Mouse (Mus musculus) midbrain, embryonic 16.5 days (tissue): ENCODE measurements around the gene Klk8. TPM values are rescaled to one million over a fixed set of nuclear protein-coding genes. Genes with fewer than 3 reads are reported as not detected.

ENCODE experiments used
- ATAC-seq: fragments of 200-750 bp; cut with Nextera tagmentation; 2 replicates; pipeline ENCODE4 v1.8.0; 2017; ENCODE audit warnings: moderate TSS enrichment
- H3K27ac ChIP-seq: fragments of 300-500 bp; sonication (generic); 2 replicates; pipeline ENCODE4 v1.5.1; 2014; ENCODE audit warnings: mild to moderate bottlenecking, low read length, mixed read lengths
- H3K27me3 ChIP-seq: fragments of 300-500 bp; sonication (generic); 2 replicates; pipeline ENCODE4 v1.6.1; 2014; ENCODE audit warnings: low read depth, low read length, mixed read lengths; ENCODE audit not compliant: control insufficient read depth, insufficient read depth
- H3K36me3 ChIP-seq: fragments of 300-500 bp; sonication (generic); 2 replicates; pipeline ENCODE4 v1.6.1; 2014; ENCODE audit warnings: mild to moderate bottlenecking, low read length, moderate library complexity, mixed read lengths; ENCODE audit not compliant: control insufficient read depth, insufficient read depth
- H3K4me1 ChIP-seq: fragments of 300-500 bp; sonication (generic); 2 replicates; pipeline ENCODE4 v1.6.1; 2014; ENCODE audit warnings: mild to moderate bottlenecking, low read length, mixed read lengths; ENCODE audit not compliant: control insufficient read depth, insufficient read depth
- H3K4me2 ChIP-seq: fragments of 300-500 bp; sonication (generic); 2 replicates; pipeline ENCODE4 v1.6.1; 2014; ENCODE audit warnings: mild to moderate bottlenecking, low read length, mixed read lengths
- H3K4me3 ChIP-seq: fragments of 300-500 bp; sonication (generic); 2 replicates; pipeline ENCODE4 v1.5.1; 2014; ENCODE audit warnings: low read depth, mild to moderate bottlenecking, low read length, moderate library complexity, mixed read lengths
- H3K9ac ChIP-seq: fragments of 300-500 bp; sonication (generic); 2 replicates; pipeline ENCODE4 v1.6.1; 2014; ENCODE audit warnings: low read depth, low read length, mixed read lengths
- H3K9me3 ChIP-seq: fragments of 300-500 bp; sonication (generic); replicated peaks from 2 replicates; pipeline ENCODE4 v1.6.1; 2014; ENCODE audit warnings: mild to moderate bottlenecking, low read length, mixed read lengths; ENCODE audit not compliant: control insufficient read depth, poor library complexity, severe bottlenecking
- WGBS: fragments of 180-500 bp; shearing (Covaris S2); extraction: QIAGEN DNeasy Blood & Tissue Kit; methylation state at CpG from one replicate; pipeline ENCODE4 v1.1.7; 2014; 5-methylcytosine and 5-hydroxymethylcytosine counted together
- polyA plus RNA-seq: library from polyadenylated mRNA; unstranded; fragments of >200 nt; fragmentation: Nextera tagmentation; extraction: Ambion mirVana; gene quantifications from 2 replicates; pipeline ENCODE4 v1.2.1, GENCODE M21; 2015

Klk8 gene
- polyA plus RNA-seq, 1 experiment from 2014 or later = 8.6 TPM

- no peaks in the 10 kb centered on the region for H3K9me3 ChIP-seq
- H3K4me2 ChIP-seq = no peak within 1 kb of the TSS
- 68% methylated on average over 5 of the region's 5 CpGs for WGBS
- no peak within 1 kb of the TSS for H3K9ac ChIP-seq
- H3K27ac ChIP-seq = no peak within 1 kb of the TSS
- ATAC-seq = no peak
- H3K4me3 ChIP-seq = no peak within 1 kb of the TSS
- no peaks in the 10 kb centered on the region for H3K4me1 ChIP-seq
- H3K27me3 ChIP-seq = no peaks in the 10 kb centered on the region
- H3K36me3 ChIP-seq = no peaks in the 10 kb centered on the region
Measured at GRCm38 (mm10) chr7:43810994-43811393, 13.6 kb downstream of the Klk8 start, which contains the start of gene Klk7. Gene Klk7, plus strand, starts transcription at chr7:43811294.

GRCm38 (mm10) chr7:43815211-43815610 lies 17.8 kb downstream of the Klk8 start:
- no peak overlapping the region for H3K4me3 ChIP-seq
- no peaks in the 10 kb centered on the region for H3K27me3 ChIP-seq
- no peaks in the 10 kb centered on the region for H3K9me3 ChIP-seq
- no peak overlapping the region for H3K9ac ChIP-seq
- WGBS = 90% methylated on average over 7 of the region's 7 CpGs
- no peak for ATAC-seq
- H3K4me1 ChIP-seq = no peaks in the 10 kb centered on the region
- no peak overlapping the region for H3K4me2 ChIP-seq
- H3K27ac ChIP-seq = no peak overlapping the region
- H3K36me3 ChIP-seq = no peaks in the 10 kb centered on the region

- Histone ChIP-seq H3K4me2 (no peak overlapping the region), H3K27ac (no peak overlapping the region), H3K4me1 (no peaks in the 10 kb centered on the region), H3K36me3 (no peaks in the 10 kb centered on the region), H3K9me3 (no peaks in the 10 kb centered on the region), H3K4me3 (no peak overlapping the region), H3K27me3 (no peaks in the 10 kb centered on the region), H3K9ac (no peak overlapping the region)
- no peak for ATAC-seq
Measured at GRCm38 (mm10) chr7:43816746-43817145, 19.4 kb downstream of the Klk8 start.

GRCm38 (mm10) chr7:43821581-43821980 lies 24.2 kb downstream of the Klk8 start:
- Histone ChIP-seq H3K4me2 (no peak overlapping the region), H3K4me3 (no peak overlapping the region), H3K27me3 (no peaks in the 10 kb centered on the region), H3K4me1 (no peaks in the 10 kb centered on the region), H3K9me3 (no peaks in the 10 kb centered on the region), H3K9ac (no peak overlapping the region), H3K36me3 (no peaks in the 10 kb centered on the region), H3K27ac (no peak overlapping the region)
- no peak for ATAC-seq
- WGBS = 92% methylated on average over 7 of the region's 7 CpGs

- Histone ChIP-seq H3K4me3 (no peak within 1 kb of the TSS), H3K4me1 (no peaks in the 10 kb centered on the region)
Measured at GRCm38 (mm10) chr7:43824199-43824598, 26.8 kb downstream of the Klk8 start, which contains the start of gene Klk6. Gene Klk6, plus strand, starts transcription at chr7:43824499.

GRCm38 (mm10) chr7:43826056-43826455 lies 28.7 kb downstream of the Klk8 start:
- Histone ChIP-seq H3K4me1 (no peaks in the 10 kb centered on the region), H3K9ac (no peak overlapping the region), H3K9me3 (no peaks in the 10 kb centered on the region), H3K4me2 (no peak overlapping the region), H3K27ac (no peak overlapping the region), H3K27me3 (no peaks in the 10 kb centered on the region), H3K36me3 (no peaks in the 10 kb centered on the region), H3K4me3 (no peak overlapping the region)
- no peak for ATAC-seq
- WGBS = 92% methylated on average over 5 of the region's 5 CpGs

More at GRCm38 (mm10) chr7:43824199-43824598, 26.8 kb downstream of the Klk8 start, which contains the start of gene Klk6:
- Histone ChIP-seq H3K9ac (no peak within 1 kb of the TSS), H3K27me3 (no peaks in the 10 kb centered on the region), H3K4me2 (no peak within 1 kb of the TSS), H3K9me3 (no peaks in the 10 kb centered on the region), H3K27ac (no peak within 1 kb of the TSS), H3K36me3 (no peaks in the 10 kb centered on the region)
- no peak for ATAC-seq
- 76% methylated on average over 10 of the region's 10 CpGs for WGBS

GRCm38 (mm10) chr7:43827706-43828105 lies 30.3 kb downstream of the Klk8 start:
- ATAC-seq = no peak
- WGBS = 81% methylated on average over 4 of the region's 4 CpGs

GRCm38 (mm10) chr7:43829006-43829405 lies 31.6 kb downstream of the Klk8 start:
- ATAC-seq = no peak
- no peaks in the 10 kb centered on the region for H3K4me1 ChIP-seq
- H3K9ac ChIP-seq = no peak overlapping the region
- no peaks in the 10 kb centered on the region for H3K9me3 ChIP-seq
- H3K36me3 ChIP-seq = no peaks in the 10 kb centered on the region
- H3K27ac ChIP-seq = no peak overlapping the region
- no peaks in the 10 kb centered on the region for H3K27me3 ChIP-seq
- no peak overlapping the region for H3K4me2 ChIP-seq
- H3K4me3 ChIP-seq = no peak overlapping the region
- WGBS = 91% methylated on average over 8 of the region's 8 CpGs

More at GRCm38 (mm10) chr7:43827706-43828105, 30.3 kb downstream of the Klk8 start:
- no peaks in the 10 kb centered on the region for H3K27me3 ChIP-seq
- no peak overlapping the region for H3K4me3 ChIP-seq
- H3K9me3 ChIP-seq = no peaks in the 10 kb centered on the region
- H3K9ac ChIP-seq = no peak overlapping the region
- no peak overlapping the region for H3K27ac ChIP-seq
- no peaks in the 10 kb centered on the region for H3K4me1 ChIP-seq
- H3K4me2 ChIP-seq = no peak overlapping the region
- H3K36me3 ChIP-seq = no peaks in the 10 kb centered on the region

- H3K27me3 ChIP-seq = no peaks in the 10 kb centered on the region
- H3K4me3 ChIP-seq = no peak within 1 kb of the TSS
- no peaks in the 10 kb centered on the region for H3K9me3 ChIP-seq
- no peak within 1 kb of the TSS for H3K9ac ChIP-seq
- H3K4me1 ChIP-seq = no peaks in the 10 kb centered on the region
- H3K4me2 ChIP-seq = no peak within 1 kb of the TSS
- 57% methylated on average over 2 of the region's 3 CpGs for whole genome bisulfite sequencing
- ATAC-seq = no peak
- H3K27ac ChIP-seq = no peak within 1 kb of the TSS
- H3K36me3 ChIP-seq = no peaks in the 10 kb centered on the region
Measured at GRCm38 (mm10) chr7:43841701-43842100, 44.3 kb downstream of the Klk8 start, which contains the start of gene Klk5. Gene Klk5, plus strand, starts transcription at chr7:43841971.
